Mouse (Mus musculus) limb, embryonic 13.5 days (tissue): ENCODE data around the gene Kat6b. TPM values are rescaled to one million over a fixed set of nuclear protein-coding genes. Genes with fewer than 3 reads are reported as not detected.
A peak's percentile ranks its signal among the peaks of the same experiment; 100 is the strongest.

ENCODE experiments used
- ATAC-seq: fragments of 200-750 bp; cut with Nextera tagmentation; 2 replicates; pipeline ENCODE4 v1.8.0; 2017; ENCODE audit warnings: low read depth, moderate number of reproducible peaks, moderate TSS enrichment; ENCODE audit not compliant: low FRiP score
- H3K27ac ChIP-seq: fragments of 300-500 bp; sonication (generic); 2 replicates; pipeline ENCODE4 v1.5.1; 2015; ENCODE audit warnings: inconsistent platforms, mild to moderate bottlenecking, moderate library complexity
- H3K27me3 ChIP-seq: fragments of 300-500 bp; sonication (generic); 2 replicates; pipeline ENCODE4 v1.6.1; 2015; ENCODE audit warnings: mild to moderate bottlenecking, inconsistent platforms
- H3K36me3 ChIP-seq: fragments of 300-500 bp; sonication (generic); 2 replicates; pipeline ENCODE4 v1.6.1; 2015; ENCODE audit warnings: inconsistent platforms, mild to moderate bottlenecking, moderate library complexity
- H3K4me1 ChIP-seq: fragments of 300-500 bp; sonication (generic); 2 replicates; pipeline ENCODE4 v1.6.1; 2015; ENCODE audit warnings: inconsistent platforms
- H3K4me2 ChIP-seq: fragments of 300-500 bp; sonication (generic); replicated peaks from 2 replicates; pipeline ENCODE4 v1.6.1; 2015; ENCODE audit warnings: inconsistent platforms, mild to moderate bottlenecking, moderate library complexity
- H3K4me3 ChIP-seq: fragments of 300-500 bp; sonication (generic); 2 replicates; pipeline ENCODE4 v1.5.1; 2015; ENCODE audit warnings: moderate library complexity, mild to moderate bottlenecking, inconsistent platforms
- H3K9ac ChIP-seq: fragments of 300-500 bp; sonication (generic); 2 replicates; pipeline ENCODE4 v1.6.1; 2015; ENCODE audit warnings: mild to moderate bottlenecking, inconsistent platforms
- H3K9me3 ChIP-seq: fragments of 300-500 bp; sonication (generic); 2 replicates; pipeline ENCODE4 v1.6.1; 2016; ENCODE audit warnings: inconsistent platforms
- WGBS: fragments of 180-500 bp; shearing (Covaris S2); methylation state at CpG from one replicate; pipeline ENCODE4 v1.1.7; 2015; 5-methylcytosine and 5-hydroxymethylcytosine counted together
- polyA plus RNA-seq: library from polyadenylated mRNA; unstranded; fragments of >200 nt; fragmentation: Nextera tagmentation; extraction: Ambion mirVana; gene quantifications from 2 replicates; pipeline ENCODE4 v1.2.1, GENCODE M21; 2015

The Kat6b gene
- polyA plus RNA-seq, 1 experiment from 2014 or later: 31.4 TPM

- WGBS: 55% methylated on average over 2 of the region's 2 CpGs
- Histone ChIP-seq H3K27ac (peak overlapping the region; percentile 78; the same call in 1 of the 2 replicates), H3K4me2 (no peak overlapping the region), H3K9ac (no peak overlapping the region; the same call in 1 of the 2 replicates), H3K27me3 (no peaks in the 10 kb centered on the region), H3K4me1 (peaks cover 41% of the 10 kb centered on the region), H3K36me3 (no peaks in the 10 kb centered on the region), H3K4me3 (no peak overlapping the region), H3K9me3 (no peaks in the 10 kb centered on the region)
- no peak for ATAC-seq
Measured at GRCm38 (mm10) chr14:21711231-21711630, 230.0 kb downstream of the Kat6b start.

GRCm38 (mm10) chr14:21714486-21714885 is 233.3 kb downstream of the Kat6b start, which contains the start of gene Dupd1:
Gene Dupd1, minus strand, starts transcription at chr14:21714576.
- Histone ChIP-seq H3K4me3 (no peak within 1 kb of the TSS), H3K4me1 (peaks cover 31% of the 10 kb centered on the region), H3K4me2 (no peak within 1 kb of the TSS), H3K36me3 (no peaks in the 10 kb centered on the region), H3K9me3 (no peaks in the 10 kb centered on the region), H3K9ac (no peak within 1 kb of the TSS), H3K27ac (no peak within 1 kb of the TSS), H3K27me3 (no peaks in the 10 kb centered on the region)
- no peak for ATAC-seq
- 66% methylated on average over 5 of the region's 5 CpGs for WGBS

GRCm38 (mm10) chr14:21719646-21720383 is 238.6 kb downstream of the Kat6b start:
- Histone ChIP-seq H3K4me1 (peaks cover 28% of the 10 kb centered on the region), H3K4me2 (peak overlapping the region; percentile 23; the same call in 1 of the 2 replicates), H3K4me3 (no peak overlapping the region), H3K9me3 (peaks cover 6% of the 10 kb centered on the region), H3K9ac (peak overlapping the region; percentile 5; the same call in 1 of the 2 replicates), H3K27me3 (no peaks in the 10 kb centered on the region), H3K27ac (peak overlapping the region; percentile 69), H3K36me3 (no peaks in the 10 kb centered on the region)
- WGBS: 20% methylated on average over 17 of the region's 17 CpGs
- ATAC-seq: peak; percentile 40; the same call in 1 of the 2 replicates

GRCm38 (mm10) chr14:21720430-21721205 is 239.4 kb downstream of the Kat6b start:
- Histone ChIP-seq H3K27me3 (no peaks in the 10 kb centered on the region), H3K4me3 (no peak overlapping the region), H3K4me1 (peaks cover 28% of the 10 kb centered on the region), H3K36me3 (no peaks in the 10 kb centered on the region), H3K9me3 (peaks cover 6% of the 10 kb centered on the region), H3K4me2 (no peak overlapping the region), H3K9ac (no peak overlapping the region), H3K27ac (no peak overlapping the region; the same call in 1 of the 2 replicates)
- 69% methylated on average over 4 of the region's 4 CpGs for WGBS
- ATAC-seq: no peak

Other genes with a start within 250 kb of the Kat6b start
- gene Dupd1, start 233.1 kb downstream of the Kat6b start, polyA plus RNA-seq: 0.97 and 1.2 TPM in 2 replicates